Mouse (Mus musculus) midbrain, postnatal 0 days (tissue): ENCODE measurements around the gene Vmn1r211. TPM values are rescaled to one million over a fixed set of nuclear protein-coding genes. Genes with fewer than 3 reads are reported as not detected.
"Not testable (repeated sequence)": the region's sequence is repeated elsewhere in the genome, so short reads cannot be mapped to it uniquely, and the experiment has no call there.

Experiments
- ATAC-seq: fragments of 200-750 bp; cut with Nextera tagmentation; 2 replicates; pipeline ENCODE4 v1.8.0; 2017; ENCODE audit warnings: moderate number of reproducible peaks, mild to moderate bottlenecking, moderate TSS enrichment, moderate library complexity; ENCODE audit not compliant: low FRiP score
- DNase-seq: peaks from one replicate; pipeline ENCODE4 v3.0.0-alpha.2; 2015; ENCODE audit warnings: low spot score
- H3K27ac ChIP-seq: fragments of 300-500 bp; sonication (generic); 2 replicates; pipeline ENCODE4 v1.5.1; 2014; ENCODE audit warnings: low read depth, mild to moderate bottlenecking, low read length, mixed read lengths
- H3K27me3 ChIP-seq: fragments of 300-500 bp; sonication (generic); 2 replicates; pipeline ENCODE4 v1.6.1; 2014; ENCODE audit warnings: low read length, control low read depth, mixed read lengths; ENCODE audit not compliant: insufficient read depth
- H3K36me3 ChIP-seq: fragments of 300-500 bp; sonication (generic); 2 replicates; pipeline ENCODE4 v1.6.1; 2014; ENCODE audit warnings: low read length, control low read depth, mixed read lengths; ENCODE audit not compliant: insufficient read depth
- H3K4me1 ChIP-seq: fragments of 300-500 bp; sonication (generic); 2 replicates; pipeline ENCODE4 v1.6.1; 2014; ENCODE audit warnings: mild to moderate bottlenecking, control low read depth, antibody characterized with exemption, low read length, mixed read lengths; ENCODE audit not compliant: insufficient read depth
- H3K4me2 ChIP-seq: fragments of 300-500 bp; sonication (generic); 2 replicates; pipeline ENCODE4 v1.6.1; 2014; ENCODE audit warnings: low read depth, mild to moderate bottlenecking, low read length, mixed read lengths; ENCODE audit not compliant: poor library complexity, severe bottlenecking
- H3K4me3 ChIP-seq: fragments of 300-500 bp; sonication (generic); 2 replicates; pipeline ENCODE4 v1.5.1; 2014; ENCODE audit warnings: low read depth, mild to moderate bottlenecking, low read length, moderate library complexity
- H3K9ac ChIP-seq: fragments of 300-500 bp; sonication (generic); replicated peaks from 2 replicates; pipeline ENCODE4 v1.6.1; 2014; ENCODE audit warnings: mild to moderate bottlenecking, low read length, moderate library complexity, mixed read lengths; ENCODE audit not compliant: poor library complexity, severe bottlenecking
- H3K9me3 ChIP-seq: fragments of 300-500 bp; sonication (generic); 2 replicates; pipeline ENCODE4 v1.6.1; 2016; ENCODE audit warnings: low read length, control low read depth
- CTCF ChIP-seq: IDR thresholded peaks from 2 replicates; pipeline ENCODE4 v1.5.1; 2016; ENCODE audit warnings: antibody characterized with exemption, mild to moderate bottlenecking
- whole genome bisulfite sequencing: fragments of 180-500 bp; shearing (Covaris S2); extraction: QIAGEN DNeasy Blood & Tissue Kit; methylation state at CpG from one replicate; pipeline ENCODE4 v1.1.7; 2014; 5-methylcytosine and 5-hydroxymethylcytosine counted together
- polyA plus RNA-seq: library from polyadenylated mRNA; unstranded; fragments of >200 nt; fragmentation: Nextera tagmentation; extraction: Ambion mirVana; gene quantifications from 2 replicates; pipeline ENCODE4 v1.2.1, GENCODE M21; 2015
- total RNA-seq: library from RNA; depleted of rRNA; stranded (reverse); fragments of >200 nt; gene quantifications from 2 replicates; pipeline ENCODE4 v1.2.3, GENCODE M21; 2014; rRNA removed

The Vmn1r211 gene
- not detected in 2 replicates for total RNA-seq
- not detected in 2 replicates for polyA plus RNA-seq

GRCm38 (mm10) chr13:22857461-22857860 lies at the start of gene Vmn1r211:
TSS of gene Vmn1r211 (minus strand) at chr13:22857561.
- 83% methylated on average over 1 of the region's 1 CpGs for WGBS
- no peak for TF ChIP-seq CTCF
- H3K4me2 ChIP-seq = no peak within 1 kb of the TSS

DNA sequence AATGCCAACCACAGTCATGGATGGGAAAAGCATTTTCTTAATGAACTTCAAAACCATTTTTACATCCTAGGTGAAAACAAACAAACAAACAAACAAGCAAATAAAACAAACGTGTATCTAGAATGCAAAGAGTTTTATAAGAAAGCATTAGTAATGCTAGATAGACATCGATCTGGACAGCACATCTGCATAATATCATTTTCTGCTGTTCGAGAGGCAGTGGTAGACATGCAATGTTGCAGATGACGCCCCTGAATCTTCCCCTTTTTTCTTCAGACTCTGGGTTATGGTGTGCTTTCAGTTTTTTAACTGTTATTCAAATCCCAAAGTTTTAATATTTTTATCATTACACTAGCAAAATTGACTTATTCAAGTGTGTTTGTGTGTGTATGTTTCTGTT lies 26.7 kb upstream of the Vmn1r211 start, which contains the start of gene Vmn1r212:
Gene Vmn1r212, minus strand, starts transcription at position 101 of the 400 bp plus-strand sequence.
- no peak within 1 kb of the TSS for H3K9ac ChIP-seq
- ATAC-seq = no peak
- H3K4me3 ChIP-seq = no peak within 1 kb of the TSS
- no peaks in the 10 kb centered on the region for H3K27me3 ChIP-seq
- no peak for DNase-seq
- WGBS = 85% methylated on average over 4 of the region's 4 CpGs
- H3K9me3 ChIP-seq = no peaks in the 10 kb centered on the region
- H3K36me3 ChIP-seq = no peaks in the 10 kb centered on the region
- no peaks in the 10 kb centered on the region for H3K4me1 ChIP-seq
- H3K27ac ChIP-seq = no peak within 1 kb of the TSS
- H3K4me2 ChIP-seq = no peak within 1 kb of the TSS
- no peak for TF ChIP-seq CTCF

More at GRCm38 (mm10) chr13:22857461-22857860, at the start of gene Vmn1r211:
- ATAC-seq (no peak), DNase-seq (no peak)
- Histone ChIP-seq H3K9me3 (no peaks in the 10 kb centered on the region), H3K27me3 (no peaks in the 10 kb centered on the region), H3K4me3 (no peak within 1 kb of the TSS), H3K4me1 (no peaks in the 10 kb centered on the region), H3K9ac (no peak within 1 kb of the TSS), H3K36me3 (no peaks in the 10 kb centered on the region), H3K27ac (no peak within 1 kb of the TSS)

GRCm38 (mm10) chr13:22879257-22879656 lies 21.9 kb upstream of the Vmn1r211 start:
- DNase-seq (no peak), ATAC-seq (no peak)
- 97% methylated on average over 1 of the region's 1 CpGs for WGBS
- Histone ChIP-seq H3K4me1 (no peaks in the 10 kb centered on the region), H3K27me3 (no peaks in the 10 kb centered on the region), H3K27ac (no peak overlapping the region), H3K4me2 (no peak overlapping the region), H3K9me3 (no peaks in the 10 kb centered on the region), H3K36me3 (no peaks in the 10 kb centered on the region), H3K4me3 (no peak overlapping the region), H3K9ac (no peak overlapping the region)
- TF ChIP-seq CTCF = no peak

GRCm38 (mm10) chr13:22854760-22855159 lies 2.6 kb downstream of the Vmn1r211 start:
- Histone ChIP-seq H3K9ac (no peak overlapping the region), H3K36me3 (no peaks in the 10 kb centered on the region), H3K4me1 (no peaks in the 10 kb centered on the region), H3K27ac (no peak overlapping the region), H3K27me3 (no peaks in the 10 kb centered on the region), H3K4me2 (no peak overlapping the region), H3K9me3 (no peaks in the 10 kb centered on the region), H3K4me3 (no peak overlapping the region)
- DNase-seq (no peak), ATAC-seq (no peak)
- 78% methylated on average over 4 of the region's 4 CpGs for WGBS
- TF ChIP-seq CTCF = no peak

DNA sequence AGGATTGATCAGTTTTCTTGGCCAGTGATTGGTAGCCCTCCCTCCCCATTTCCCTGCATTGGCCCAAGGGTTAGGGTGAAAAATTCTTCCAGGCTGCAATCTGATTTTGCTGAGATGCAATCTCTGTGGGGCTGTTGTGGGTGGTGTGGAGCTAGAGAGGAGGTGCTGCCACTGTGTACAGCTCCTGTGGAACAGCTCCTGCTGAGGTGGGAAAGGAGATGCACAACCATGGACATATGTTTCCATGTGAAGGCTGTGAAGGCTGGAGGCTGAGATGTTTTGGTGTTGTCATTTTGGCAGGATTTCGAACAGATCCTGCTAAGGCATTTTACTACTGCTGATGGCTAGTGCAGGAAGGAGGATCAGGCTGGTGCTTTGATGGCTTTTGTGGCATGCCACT lies 10.6 kb downstream of the Vmn1r211 start:
- no peak overlapping the region for H3K4me3 ChIP-seq
- H3K9me3 ChIP-seq = no peaks in the 10 kb centered on the region
- no peak overlapping the region for H3K4me2 ChIP-seq
- no peak overlapping the region for H3K9ac ChIP-seq
- no peaks in the 10 kb centered on the region for H3K4me1 ChIP-seq
- H3K27me3 ChIP-seq = no peaks in the 10 kb centered on the region
- 88% methylated on average over 1 of the region's 1 CpGs for WGBS
- H3K36me3 ChIP-seq = no peaks in the 10 kb centered on the region
- DNase-seq (no peak), ATAC-seq (no peak)
- TF ChIP-seq CTCF = no peak
- H3K27ac ChIP-seq = no peak overlapping the region

GRCm38 (mm10) chr13:22844304-22844703 lies 13.1 kb downstream of the Vmn1r211 start:
- H3K27me3 ChIP-seq, H3K4me3 ChIP-seq, ATAC-seq, DNase-seq, H3K9ac ChIP-seq, H3K27ac ChIP-seq, H3K36me3 ChIP-seq, H3K9me3 ChIP-seq, H3K4me1 ChIP-seq, H3K4me2 ChIP-seq: not testable (repeated sequence)
- WGBS = 55% methylated on average over 3 of the region's 3 CpGs
